Mouse (Mus musculus) ZHBTc4 (cell line): ENCODE measurements around the gene Rnf169.
A peak's percentile ranks its signal among the peaks of the same experiment; 100 is the strongest.
"Not testable (repeated sequence)": the region's sequence is repeated elsewhere in the genome, so short reads cannot be mapped to it uniquely, and the experiment has no call there.

ENCODE experiments used
- DNase-seq: peaks from one replicate; pipeline ENCODE4 v3.0.0-alpha.2; 2011; ENCODE audit warnings: low read depth, low spot score

Gene Rnf169

GRCm38 (mm10) chr7:99946356-99946755 lies 33.9 kb downstream of the Rnf169 start:
- DNase-seq = peak; percentile 9

GRCm38 (mm10) chr7:99945939-99946338 lies 34.3 kb downstream of the Rnf169 start:
- DNase-seq = peak; percentile 65

GRCm38 (mm10) chr7:99945012-99945411 lies 35.2 kb downstream of the Rnf169 start:
- not testable (repeated sequence) for DNase-seq

- no peak for DNase-seq
These were observed 35.7 kb downstream of the Rnf169 start for GRCm38 (mm10) chr7:99944520-99944919.

- no peak for DNase-seq
These were observed 39.6 kb downstream of the Rnf169 start for GRCm38 (mm10) chr7:99940669-99941068.

- no peak for DNase-seq
These were observed 44.5 kb downstream of the Rnf169 start for GRCm38 (mm10) chr7:99935758-99936157.

- DNase-seq = peak; percentile 73
These were observed 53.1 kb downstream of the Rnf169 start for GRCm38 (mm10) chr7:99926916-99927714.

GRCm38 (mm10) chr7:99920416-99920815 lies 59.8 kb downstream of the Rnf169 start:
- DNase-seq = no peak

- DNase-seq = no peak
These were observed 60.3 kb downstream of the Rnf169 start for GRCm38 (mm10) chr7:99919971-99920370.

- no peak for DNase-seq
These were observed 61.1 kb downstream of the Rnf169 start for GRCm38 (mm10) chr7:99919164-99919563.

GRCm38 (mm10) chr7:99917320-99917844 lies 62.9 kb downstream of the Rnf169 start:
- no peak for DNase-seq

GRCm38 (mm10) chr7:99916741-99917319 lies 63.4 kb downstream of the Rnf169 start:
- DNase-seq = peak; percentile 83

- no peak for DNase-seq
These were observed 64.7 kb downstream of the Rnf169 start for GRCm38 (mm10) chr7:99915511-99915910.

- DNase-seq = no peak
These were observed 65.9 kb downstream of the Rnf169 start for GRCm38 (mm10) chr7:99914316-99914715.

- no peak for DNase-seq
These were observed 69.2 kb downstream of the Rnf169 start for GRCm38 (mm10) chr7:99911038-99911437.

- DNase-seq = no peak
These were observed 72.8 kb downstream of the Rnf169 start for GRCm38 (mm10) chr7:99907463-99907862.

GRCm38 (mm10) chr7:99906346-99906745 lies 73.9 kb downstream of the Rnf169 start:
- no peak for DNase-seq

- no peak for DNase-seq
These were observed 75.7 kb downstream of the Rnf169 start for GRCm38 (mm10) chr7:99904421-99905005.

- DNase-seq = no peak
These were observed 77.2 kb downstream of the Rnf169 start for GRCm38 (mm10) chr7:99902918-99903665.

GRCm38 (mm10) chr7:99902208-99902607 lies 78.0 kb downstream of the Rnf169 start:
- DNase-seq = no peak

GRCm38 (mm10) chr7:99896905-99897304 lies 83.3 kb downstream of the Rnf169 start:
- no peak for DNase-seq

GRCm38 (mm10) chr7:99894478-99894877 lies 85.8 kb downstream of the Rnf169 start:
- no peak for DNase-seq
